Mouse (Mus musculus) cerebellum, postnatal 4 days (tissue): Measurements from ENCODE around the gene Pla2g12b.

ENCODE experiments used
- DNase-seq, 2 experiments: peaks; one replicate each; pipeline ENCODE4 v3.0.0; 2022; ENCODE audit warnings: low spot score in 2 of 2, mixed read lengths in 1 of 2

Gene Pla2g12b

GRCm38 (mm10) chr10:59467297-59467696 is 63.8 kb downstream of the Pla2g12b start:
- DNase-seq: no peak

GRCm38 (mm10) chr10:59470451-59470850 is 67.0 kb downstream of the Pla2g12b start:
- DNase-seq: no peak
